Mouse (Mus musculus) heart, postnatal 25 days (tissue): Measurements from ENCODE around the gene Rec114. TPM values are rescaled to one million over a fixed set of nuclear protein-coding genes. Genes with fewer than 3 reads are reported as not detected.

Experiments
- DNase-seq: peaks from one replicate; pipeline ENCODE4 v3.0.0; 2022; ENCODE audit warnings: low spot score
- intact Hi-C: fragments of 180-260 bp; cut with DNase I; formaldehyde crosslinking; loops from one replicate; pipeline ENCODE4 v1.15.1; 2025
- total RNA-seq, 2 experiments: library from RNA; stranded (reverse); gene quantifications; 2 replicates each; pipeline ENCODE4 v1.2.3; 2021

Rec114 gene
- total RNA-seq, 2 experiments from 2014 or later: 3.1 to 5.5 TPM

- intact Hi-C loops: no loop called here
- DNase-seq: no peak
Measured at GRCm38 (mm10) chr9:58667244-58667643, 76.5 kb downstream of the Rec114 start.

GRCm38 (mm10) chr9:58666191-58666590 lies 77.6 kb downstream of the Rec114 start:
- DNase-seq: no peak
- intact Hi-C loops: no loop called here

- DNase-seq: no peak
- intact Hi-C loops: no loop called here
Measured at GRCm38 (mm10) chr9:58665492-58665891, 78.3 kb downstream of the Rec114 start.

GRCm38 (mm10) chr9:58662791-58663190 lies 81.0 kb downstream of the Rec114 start:
- intact Hi-C loops: no loop called here

GRCm38 (mm10) chr9:58662007-58662406 lies 81.8 kb downstream of the Rec114 start:
- intact Hi-C loops: no loop called here
- DNase-seq: no peak

More at GRCm38 (mm10) chr9:58662791-58663190, 81.0 kb downstream of the Rec114 start:
- no peak for DNase-seq

GRCm38 (mm10) chr9:58660673-58661072 lies 83.1 kb downstream of the Rec114 start:
- intact Hi-C loops: no loop called here
- no peak for DNase-seq

GRCm38 (mm10) chr9:58659989-58660388 lies 83.8 kb downstream of the Rec114 start:
- DNase-seq: no peak
- intact Hi-C loops: no loop called here

- intact Hi-C loops: no loop called here
- no peak for DNase-seq
Measured at GRCm38 (mm10) chr9:58659331-58659730, 84.4 kb downstream of the Rec114 start.

GRCm38 (mm10) chr9:58658596-58659309 lies 85.0 kb downstream of the Rec114 start:
- no peak for DNase-seq
- intact Hi-C loops: no loop called here

GRCm38 (mm10) chr9:58657735-58658512 lies 85.8 kb downstream of the Rec114 start:
- DNase-seq: no peak
- intact Hi-C loops: no loop called here

- no peak for DNase-seq
- intact Hi-C loops: no loop called here
Measured at GRCm38 (mm10) chr9:58656824-58657223, 86.9 kb downstream of the Rec114 start.

- intact Hi-C loops: no loop called here
- no peak for DNase-seq
Measured at GRCm38 (mm10) chr9:58656396-58656795, 87.4 kb downstream of the Rec114 start.

- no peak for DNase-seq
- intact Hi-C loops: no loop called here
Measured at GRCm38 (mm10) chr9:58654494-58654893, 89.3 kb downstream of the Rec114 start.

- DNase-seq: no peak
- intact Hi-C loops: loop anchor here (1.0 to 2.0 kb wide), 2 partner anchors 74 to 111 kb away; no protein-coding TSS in a partner anchor
Measured at GRCm38 (mm10) chr9:58651993-58652392, 91.8 kb downstream of the Rec114 start.

- DNase-seq: no peak
- intact Hi-C loops: no loop called here
Measured at GRCm38 (mm10) chr9:58649265-58649626, 94.5 kb downstream of the Rec114 start.

- intact Hi-C loops: no loop called here
- DNase-seq: no peak
Measured at GRCm38 (mm10) chr9:58648406-58649264, 95.1 kb downstream of the Rec114 start.

- intact Hi-C loops: no loop called here
- DNase-seq: no peak
Measured at GRCm38 (mm10) chr9:58630441-58630840, 113.3 kb downstream of the Rec114 start.

GRCm38 (mm10) chr9:58627197-58627596 lies 116.6 kb downstream of the Rec114 start:
- no peak for DNase-seq
- intact Hi-C loops: no loop called here

GRCm38 (mm10) chr9:58623009-58623408 lies 120.8 kb downstream of the Rec114 start:
- intact Hi-C loops: no loop called here
- DNase-seq: no peak
